Mouse (Mus musculus) urinary bladder, postnatal 36 days (tissue): ENCODE data around the gene Gm20388.
A peak's percentile ranks its signal among the peaks of the same experiment; 100 is the strongest.
"Not testable (repeated sequence)": the region's sequence is repeated elsewhere in the genome, so short reads cannot be mapped to it uniquely, and the experiment has no call there.

Experiments used
- DNase-seq, 2 experiments: peaks; one replicate each; pipeline ENCODE4 v3.0.0; 2022; ENCODE audit warnings: low spot score in 2 of 2, mixed read lengths in 1 of 2

The Gm20388 gene

GRCm38 (mm10) chr8:123630841-123631251 lies 3720.2 kb downstream of the Gm20388 start:
- no peak for DNase-seq

GRCm38 (mm10) chr8:123631746-123632145 lies 3721.1 kb downstream of the Gm20388 start:
- DNase-seq = not testable (repeated sequence)

- DNase-seq = no peak
Measured at GRCm38 (mm10) chr8:123632257-123632656, 3721.6 kb downstream of the Gm20388 start.

- DNase-seq = no peak
Measured at GRCm38 (mm10) chr8:123633801-123634200, 3723.2 kb downstream of the Gm20388 start.

- DNase-seq = no peak
Measured at GRCm38 (mm10) chr8:123634395-123635131, 3723.9 kb downstream of the Gm20388 start.

- DNase-seq = no peak
Measured at GRCm38 (mm10) chr8:123635671-123636070, 3725.0 kb downstream of the Gm20388 start.

- peak in 1 of 2 experiments; percentile 57 for DNase-seq
Measured at GRCm38 (mm10) chr8:123643330-123644051, 3732.8 kb downstream of the Gm20388 start.

GRCm38 (mm10) chr8:123645229-123645628 lies 3734.6 kb downstream of the Gm20388 start:
- DNase-seq = no peak

GRCm38 (mm10) chr8:123648245-123649170 lies 3737.9 kb downstream of the Gm20388 start:
- DNase-seq = peak; percentile 51 to 56

- DNase-seq = no peak
Measured at GRCm38 (mm10) chr8:123649483-123649882, 3738.8 kb downstream of the Gm20388 start.

- no peak for DNase-seq
Measured at GRCm38 (mm10) chr8:123651390-123652098, 3740.9 kb downstream of the Gm20388 start.

- DNase-seq = no peak
Measured at GRCm38 (mm10) chr8:123652641-123653040, 3742.0 kb downstream of the Gm20388 start.

- peak; percentile 90 to 95 for DNase-seq
Measured at GRCm38 (mm10) chr8:123653308-123653993, 3742.8 kb downstream of the Gm20388 start, which contains the start of gene Rhou. Gene Rhou, plus strand, starts transcription at chr8:123653929.

- peak; percentile 43 to 60 for DNase-seq
Measured at GRCm38 (mm10) chr8:123653994-123654569, 3743.4 kb downstream of the Gm20388 start.

GRCm38 (mm10) chr8:123654763-123655162 lies 3744.1 kb downstream of the Gm20388 start:
- DNase-seq = no peak

- peak in 1 of 2 experiments; percentile 46 for DNase-seq
Measured at GRCm38 (mm10) chr8:123655351-123655779, 3744.7 kb downstream of the Gm20388 start.

- no peak for DNase-seq
Measured at GRCm38 (mm10) chr8:123657826-123658225, 3747.2 kb downstream of the Gm20388 start.

GRCm38 (mm10) chr8:123659469-123660057 lies 3748.9 kb downstream of the Gm20388 start:
- no peak for DNase-seq

- no peak for DNase-seq
Measured at GRCm38 (mm10) chr8:123661515-123661914, 3750.9 kb downstream of the Gm20388 start.

- DNase-seq = no peak
Measured at GRCm38 (mm10) chr8:123665580-123665979, 3754.9 kb downstream of the Gm20388 start.
